Mouse (Mus musculus) intestine, embryonic 15.5 days (tissue): ENCODE measurements at regions not wholly inside any gene's neighbourhood (a gene's known extent, or its start where the extent isn't known, plus 50 kb on each side); places are given as distances from the start of the nearest gene placed in this dataset.

Experiments used
- ATAC-seq: fragments of 200-750 bp; cut with Nextera tagmentation; 2 replicates; pipeline ENCODE4 v1.8.0; 2017; ENCODE audit warnings: moderate TSS enrichment, moderate library complexity
- H3K27ac ChIP-seq: fragments of 300-500 bp; sonication (generic); 2 replicates; pipeline ENCODE4 v1.5.1; 2015; ENCODE audit warnings: mild to moderate bottlenecking, inconsistent platforms
- H3K27me3 ChIP-seq: fragments of 300-500 bp; sonication (generic); replicated peaks from 2 replicates; pipeline ENCODE4 v1.6.1; 2015; ENCODE audit warnings: inconsistent platforms
- H3K36me3 ChIP-seq: fragments of 300-500 bp; sonication (generic); 2 replicates; pipeline ENCODE4 v1.6.1; 2015; ENCODE audit warnings: inconsistent platforms
- H3K4me1 ChIP-seq: fragments of 300-500 bp; sonication (generic); replicated peaks from 2 replicates; pipeline ENCODE4 v1.6.1; 2015; ENCODE audit warnings: inconsistent platforms
- H3K4me2 ChIP-seq: fragments of 300-500 bp; sonication (generic); replicated peaks from 2 replicates; pipeline ENCODE4 v1.6.1; 2015; ENCODE audit warnings: mild to moderate bottlenecking, inconsistent platforms
- H3K4me3 ChIP-seq: fragments of 300-500 bp; sonication (generic); replicated peaks from 2 replicates; pipeline ENCODE4 v1.5.1; 2015; ENCODE audit warnings: inconsistent platforms
- H3K9ac ChIP-seq: fragments of 300-500 bp; sonication (generic); 2 replicates; pipeline ENCODE4 v1.6.1; 2015; ENCODE audit warnings: inconsistent platforms
- H3K9me3 ChIP-seq: fragments of 300-500 bp; sonication (generic); 2 replicates; pipeline ENCODE4 v1.6.1; 2016; ENCODE audit warnings: inconsistent platforms
- WGBS: fragments of 180-500 bp; shearing (Covaris S2); methylation state at CpG from one replicate; pipeline ENCODE4 v1.1.7; 2015; 5-methylcytosine and 5-hydroxymethylcytosine counted together

GRCm38 (mm10) chr1:90396660-90397059 lies 192.9 kb downstream of the Ackr3 start:
- no peak for ATAC-seq
- H3K4me1 ChIP-seq, result no peaks in the 10 kb centered on the region
- H3K9ac ChIP-seq, result no peak overlapping the region
- no peak overlapping the region for H3K4me3 ChIP-seq
- WGBS, result 77% methylated on average over 1 of the region's 1 CpGs
- no peaks in the 10 kb centered on the region for H3K9me3 ChIP-seq
- no peaks in the 10 kb centered on the region for H3K36me3 ChIP-seq
- H3K27me3 ChIP-seq, result no peaks in the 10 kb centered on the region; the same call in 1 of the 2 replicates
- no peak overlapping the region for H3K4me2 ChIP-seq
- no peak overlapping the region for H3K27ac ChIP-seq

- Histone ChIP-seq H3K9ac (no peak overlapping the region), H3K4me1 (no peaks in the 10 kb centered on the region), H3K27ac (no peak overlapping the region), H3K27me3 (no peaks in the 10 kb centered on the region; the same call in 1 of the 2 replicates), H3K9me3 (no peaks in the 10 kb centered on the region), H3K4me3 (no peak overlapping the region), H3K4me2 (no peak overlapping the region), H3K36me3 (no peaks in the 10 kb centered on the region)
- 75% methylated on average over 5 of the region's 5 CpGs for WGBS
- ATAC-seq, result no peak
Measured at GRCm38 (mm10) chr1:90397355-90397754, 193.6 kb downstream of the Ackr3 start.

GRCm38 (mm10) chr1:90398396-90398975 lies 194.7 kb downstream of the Ackr3 start:
- WGBS, result 85% methylated on average over 15 of the region's 15 CpGs
- Histone ChIP-seq H3K36me3 (no peaks in the 10 kb centered on the region), H3K4me2 (no peak overlapping the region), H3K4me3 (no peak overlapping the region), H3K4me1 (no peaks in the 10 kb centered on the region), H3K9me3 (no peaks in the 10 kb centered on the region), H3K27me3 (no peaks in the 10 kb centered on the region; the same call in 1 of the 2 replicates), H3K9ac (no peak overlapping the region), H3K27ac (no peak overlapping the region)
- ATAC-seq, result no peak

- H3K4me3 ChIP-seq, result no peak overlapping the region
- peaks cover 6% of the 10 kb centered on the region; the same call in 1 of the 2 replicates for H3K4me1 ChIP-seq
- no peak overlapping the region for H3K27ac ChIP-seq
- H3K36me3 ChIP-seq, result no peaks in the 10 kb centered on the region
- no peaks in the 10 kb centered on the region; the same call in 1 of the 2 replicates for H3K27me3 ChIP-seq
- no peak overlapping the region for H3K4me2 ChIP-seq
- no peak for ATAC-seq
- 86% methylated on average over 6 of the region's 6 CpGs for WGBS
- no peaks in the 10 kb centered on the region for H3K9me3 ChIP-seq
- H3K9ac ChIP-seq, result no peak overlapping the region
Measured at GRCm38 (mm10) chr1:90403057-90403456, 199.3 kb downstream of the Ackr3 start.

GRCm38 (mm10) chr1:90404717-90405487 lies 197.9 kb upstream of the Cops8 start:
- ATAC-seq, result no peak
- peaks cover 9% of the 10 kb centered on the region; the same call in 1 of the 2 replicates for H3K4me1 ChIP-seq
- H3K27ac ChIP-seq, result no peak overlapping the region
- no peaks in the 10 kb centered on the region; the same call in 1 of the 2 replicates for H3K27me3 ChIP-seq
- no peak overlapping the region for H3K9ac ChIP-seq
- no peaks in the 10 kb centered on the region for H3K9me3 ChIP-seq
- no peaks in the 10 kb centered on the region for H3K36me3 ChIP-seq
- H3K4me2 ChIP-seq, result no peak overlapping the region
- 43% methylated on average over 6 of the region's 6 CpGs for WGBS
- H3K4me3 ChIP-seq, result no peak overlapping the region

GRCm38 (mm10) chr1:90406663-90407062 lies 196.1 kb upstream of the Cops8 start:
- Histone ChIP-seq H3K4me1 (peaks cover 9% of the 10 kb centered on the region; the same call in 1 of the 2 replicates), H3K36me3 (no peaks in the 10 kb centered on the region), H3K4me2 (no peak overlapping the region), H3K27me3 (no peaks in the 10 kb centered on the region), H3K4me3 (no peak overlapping the region), H3K9ac (no peak overlapping the region), H3K27ac (no peak overlapping the region), H3K9me3 (no peaks in the 10 kb centered on the region)
- ATAC-seq, result no peak
- WGBS, result 89% methylated on average over 6 of the region's 6 CpGs

- WGBS, result 37% methylated on average over 16 of the region's 16 CpGs
- H3K27ac ChIP-seq, result no peak overlapping the region
- no peaks in the 10 kb centered on the region for H3K36me3 ChIP-seq
- ATAC-seq, result peak; percentile 69; the same call in 1 of the 2 replicates
- 0 out of 2 replicates have a peak overlapping the region, but pooled peaks have one; percentile 9 for H3K4me2 ChIP-seq
- H3K9me3 ChIP-seq, result no peaks in the 10 kb centered on the region
- H3K4me3 ChIP-seq, result no peak overlapping the region
- H3K9ac ChIP-seq, result no peak overlapping the region
- H3K4me1 ChIP-seq, result peaks cover 9% of the 10 kb centered on the region; the same call in 1 of the 2 replicates
- no peaks in the 10 kb centered on the region for H3K27me3 ChIP-seq
Measured at GRCm38 (mm10) chr1:90408504-90409215, 194.1 kb upstream of the Cops8 start.

GRCm38 (mm10) chr1:90409236-90409635 lies 193.5 kb upstream of the Cops8 start:
- Histone ChIP-seq H3K4me1 (peaks cover 9% of the 10 kb centered on the region; the same call in 1 of the 2 replicates), H3K27ac (no peak overlapping the region), H3K4me3 (no peak overlapping the region), H3K4me2 (no peak overlapping the region), H3K9ac (no peak overlapping the region), H3K27me3 (no peaks in the 10 kb centered on the region), H3K36me3 (no peaks in the 10 kb centered on the region), H3K9me3 (no peaks in the 10 kb centered on the region)
- no peak for ATAC-seq
- 68% methylated on average over 3 of the region's 3 CpGs for whole genome bisulfite sequencing

GRCm38 (mm10) chr1:90412511-90413045 lies 190.2 kb upstream of the Cops8 start:
- 0 out of 2 replicates have a peak, but pooled peaks cover 3% of the 10 kb centered on the region for H3K4me1 ChIP-seq
- no peak overlapping the region for H3K27ac ChIP-seq
- H3K9me3 ChIP-seq, result no peaks in the 10 kb centered on the region
- H3K4me3 ChIP-seq, result no peak overlapping the region
- no peaks in the 10 kb centered on the region for H3K27me3 ChIP-seq
- ATAC-seq, result no peak
- no peaks in the 10 kb centered on the region for H3K36me3 ChIP-seq
- WGBS, result 46% methylated on average over 9 of the region's 9 CpGs
- H3K4me2 ChIP-seq, result no peak overlapping the region
- no peak overlapping the region for H3K9ac ChIP-seq

- no peak for ATAC-seq
Measured at GRCm38 (mm10) chr1:90414751-90415150, 188.0 kb upstream of the Cops8 start.

GRCm38 (mm10) chr1:90424066-90424821 lies 178.5 kb upstream of the Cops8 start:
- H3K4me3 ChIP-seq, result no peak overlapping the region
- 0 out of 2 replicates have a peak, but pooled peaks cover 4% of the 10 kb centered on the region for H3K4me1 ChIP-seq
- H3K36me3 ChIP-seq, result no peaks in the 10 kb centered on the region
- no peaks in the 10 kb centered on the region for H3K27me3 ChIP-seq
- no peak overlapping the region for H3K4me2 ChIP-seq
- H3K9me3 ChIP-seq, result no peaks in the 10 kb centered on the region
- H3K27ac ChIP-seq, result no peak overlapping the region
- ATAC-seq, result no peak
- WGBS, result 37% methylated on average over 13 of the region's 13 CpGs
- H3K9ac ChIP-seq, result no peak overlapping the region

More at GRCm38 (mm10) chr1:90414751-90415150, 188.0 kb upstream of the Cops8 start:
- no peak overlapping the region for H3K4me2 ChIP-seq
- no peaks in the 10 kb centered on the region for H3K27me3 ChIP-seq
- H3K36me3 ChIP-seq, result no peaks in the 10 kb centered on the region
- H3K9me3 ChIP-seq, result no peaks in the 10 kb centered on the region
- no peak overlapping the region for H3K27ac ChIP-seq
- 90% methylated on average over 4 of the region's 4 CpGs for WGBS
- H3K4me3 ChIP-seq, result no peak overlapping the region
- no peak overlapping the region for H3K9ac ChIP-seq
- no peaks in the 10 kb centered on the region for H3K4me1 ChIP-seq
